Comparison of ENCODE assay signal across 16 mouse cellular contexts in genomic region chr6:34628131-34628530, GRCm38 (mm10).
"Had no signal": no experiment of that assay in that cellular context is flagged by ENCODE, and none has a peak within 500 bp of the region (broad histone marks: within the 10 kb centered on the region; RNA-seq: fewer than 3 reads in every experiment).

No protein-coding gene starts in this region.

- H3K27me3 ChIP-seq: kidney, embryonic 15.5 days; limb, embryonic 12.5 days; liver, embryonic 13.5 days; lung, embryonic 15.5 days; midbrain, embryonic 12.5 days; neural tube, embryonic 15.5 days had no signal

- H3K9ac ChIP-seq: kidney, embryonic 15.5 days; limb, embryonic 12.5 days; liver, embryonic 13.5 days; liver, postnatal 0 days; lung, embryonic 15.5 days; midbrain, embryonic 12.5 days; neural tube, embryonic 15.5 days had no signal

- H3K4me3 ChIP-seq: kidney, embryonic 15.5 days; left cerebral cortex, adult 2 months; limb, embryonic 12.5 days; liver, embryonic 13.5 days; lung, embryonic 15.5 days; megakaryocyte, embryonic 14.5 days; midbrain, embryonic 12.5 days; neural tube, embryonic 15.5 days had no signal

- H3K4me2 ChIP-seq: kidney, embryonic 15.5 days; limb, embryonic 12.5 days; liver, embryonic 13.5 days; lung, embryonic 15.5 days; midbrain, embryonic 12.5 days; neural tube, embryonic 15.5 days had no signal

- H3K9me3 ChIP-seq: kidney, embryonic 15.5 days; limb, embryonic 12.5 days; liver, embryonic 13.5 days; lung, embryonic 15.5 days; megakaryocyte, embryonic 14.5 days; midbrain, embryonic 12.5 days; neural tube, embryonic 15.5 days had no signal

- DNase-seq: kidney, postnatal 14 days; liver; liver, embryonic 13.5 days; liver, postnatal 0 days; lung, postnatal 14 days; right cerebral cortex, adult 18-20 months; right cerebral cortex, postnatal 25 days; thymus, postnatal 36 days had no signal

- H3K4me1 ChIP-seq: liver, embryonic 13.5 days; midbrain, embryonic 12.5 days; neural tube, embryonic 15.5 days had no signal

- ATAC-seq: liver, postnatal 0 days had no signal

- H3K36me3 ChIP-seq: kidney, embryonic 15.5 days; limb, embryonic 12.5 days; liver, embryonic 13.5 days; lung, embryonic 15.5 days; midbrain, embryonic 12.5 days; neural tube, embryonic 15.5 days had no signal

- H3K27ac ChIP-seq: left cerebral cortex, adult 2 months; limb, embryonic 12.5 days; liver, embryonic 13.5 days; macrophage; midbrain, embryonic 12.5 days; neural tube, embryonic 15.5 days had no signal
